Mouse (Mus musculus): ENCODE measurements around the gene Hopx. TPM values are rescaled to one million over a fixed set of nuclear protein-coding genes. Genes with fewer than 3 reads are reported as not detected.

The Hopx gene
- polyA plus RNA-seq, 1 experiment from 2014 or later, result 0.82 TPM

- 91% methylated on average over 4 of the region's 4 CpGs for WGBS
- Histone ChIP-seq H3K27me3 (ENCODE audit: control insufficient read depth, insufficient read depth, low read length) (no peaks in the 10 kb centered on the region), H3K9ac (replicated peaks; ENCODE audit: low read length) (no peak overlapping the region), H3K36me3 (ENCODE audit: control insufficient read depth, insufficient read depth, low read length) (no peaks in the 10 kb centered on the region), H3K4me1 (ENCODE audit: control insufficient read depth, insufficient read depth, low read length) (no peaks in the 10 kb centered on the region), H3K27ac (replicated peaks; ENCODE audit: low read depth, low read length) (no peak overlapping the region), H3K4me2 (ENCODE audit: low read length) (no peak overlapping the region), H3K4me3 (replicated peaks; ENCODE audit: low read depth, low read length) (no peak overlapping the region), H3K9me3 (ENCODE audit: control insufficient read depth, low read length) (no peaks in the 10 kb centered on the region; the same call in 1 of the 2 replicates)
- ATAC-seq (ENCODE audit: low FRiP score, low TSS enrichment), result no peak
- no peak for DNase-seq
Observed at GRCm38 (mm10) chr5:77075951-77076350, 39.0 kb downstream of the Hopx start.

DNA sequence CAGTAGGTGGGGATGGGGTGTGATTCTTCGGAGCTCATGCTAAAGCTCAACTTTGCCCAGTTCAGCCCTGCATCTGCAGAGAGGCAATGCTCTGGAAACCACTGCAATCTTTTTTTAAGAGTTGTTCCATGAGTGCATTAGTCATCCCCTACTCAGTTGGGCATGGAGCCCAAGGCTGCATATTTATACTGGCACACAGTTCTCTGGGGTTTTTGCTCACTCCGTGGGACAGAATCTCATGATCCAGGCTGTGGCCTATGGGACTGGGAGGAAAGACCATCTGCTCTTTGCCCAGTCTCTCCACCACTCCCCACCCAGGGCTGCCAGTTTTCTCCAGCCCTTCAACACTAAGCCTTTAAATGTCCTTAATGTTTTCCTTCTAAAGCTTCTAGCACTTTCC, 40.0 kb downstream of the Hopx start:
- ATAC-seq (ENCODE audit: low FRiP score, low TSS enrichment) (no peak), DNase-seq (no peak)
- 90% methylated on average over 2 of the region's 2 CpGs for WGBS
- H3K36me3 ChIP-seq (ENCODE audit: control insufficient read depth, insufficient read depth, low read length), result no peaks in the 10 kb centered on the region
- H3K27me3 ChIP-seq (ENCODE audit: control insufficient read depth, insufficient read depth, low read length), result no peaks in the 10 kb centered on the region
- H3K27ac ChIP-seq (replicated peaks; ENCODE audit: low read depth, low read length), result no peak overlapping the region
- no peak overlapping the region for H3K9ac ChIP-seq (replicated peaks; ENCODE audit: low read length)
- H3K4me1 ChIP-seq (ENCODE audit: control insufficient read depth, insufficient read depth, low read length), result no peaks in the 10 kb centered on the region
- no peaks in the 10 kb centered on the region; the same call in 1 of the 2 replicates for H3K9me3 ChIP-seq (ENCODE audit: control insufficient read depth, low read length)
- H3K4me3 ChIP-seq (replicated peaks; ENCODE audit: low read depth, low read length), result no peak overlapping the region
- H3K4me2 ChIP-seq (ENCODE audit: low read length), result no peak overlapping the region

- DNase-seq (no peak), ATAC-seq (ENCODE audit: low FRiP score, low TSS enrichment) (no peak)
- H3K27me3 ChIP-seq (ENCODE audit: control insufficient read depth, insufficient read depth, low read length), result no peaks in the 10 kb centered on the region
- no peak overlapping the region for H3K4me2 ChIP-seq (ENCODE audit: low read length)
- H3K36me3 ChIP-seq (ENCODE audit: control insufficient read depth, insufficient read depth, low read length), result no peaks in the 10 kb centered on the region
- 95% methylated on average over 8 of the region's 8 CpGs for WGBS
- H3K4me1 ChIP-seq (ENCODE audit: control insufficient read depth, insufficient read depth, low read length), result no peaks in the 10 kb centered on the region
- H3K9me3 ChIP-seq (ENCODE audit: control insufficient read depth, low read length), result no peaks in the 10 kb centered on the region; the same call in 1 of the 2 replicates
- H3K9ac ChIP-seq (replicated peaks; ENCODE audit: low read length), result no peak overlapping the region
- no peak overlapping the region for H3K27ac ChIP-seq (replicated peaks; ENCODE audit: low read depth, low read length)
- H3K4me3 ChIP-seq (replicated peaks; ENCODE audit: low read depth, low read length), result no peak overlapping the region
Observed at GRCm38 (mm10) chr5:77073794-77074193, 41.1 kb downstream of the Hopx start.

DNA sequence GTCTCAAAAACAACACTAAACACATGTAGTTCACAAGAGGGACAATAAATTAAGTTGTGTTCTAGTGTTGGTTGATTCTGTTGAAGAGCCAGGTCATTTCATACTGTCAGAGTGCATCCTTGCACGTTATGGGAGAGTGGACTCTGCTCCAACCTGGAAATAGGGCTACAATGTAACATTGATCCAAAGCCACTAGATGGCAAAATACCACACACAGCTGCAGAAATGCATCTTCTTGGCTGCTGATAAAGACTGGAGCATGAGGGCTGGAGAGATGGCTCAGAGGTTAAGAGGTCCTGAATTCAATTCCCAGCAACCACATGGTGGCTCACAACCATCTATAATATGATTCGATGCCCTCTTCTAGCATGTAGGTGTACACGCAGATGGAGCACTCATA, 43.3 kb downstream of the Hopx start:
- Histone ChIP-seq H3K27me3 (ENCODE audit: control insufficient read depth, insufficient read depth, low read length) (no peaks in the 10 kb centered on the region), H3K9ac (replicated peaks; ENCODE audit: low read length) (no peak overlapping the region), H3K4me3 (replicated peaks; ENCODE audit: low read depth, low read length) (no peak overlapping the region), H3K27ac (replicated peaks; ENCODE audit: low read depth, low read length) (no peak overlapping the region), H3K4me1 (ENCODE audit: control insufficient read depth, insufficient read depth, low read length) (no peaks in the 10 kb centered on the region), H3K4me2 (ENCODE audit: low read length) (no peak overlapping the region), H3K36me3 (ENCODE audit: control insufficient read depth, insufficient read depth, low read length) (no peaks in the 10 kb centered on the region), H3K9me3 (ENCODE audit: control insufficient read depth, low read length) (no peaks in the 10 kb centered on the region)
- DNase-seq, result peak; percentile 30
- 86% methylated on average over 3 of the region's 3 CpGs for WGBS
- no peak for ATAC-seq (ENCODE audit: low FRiP score, low TSS enrichment)

DNA sequence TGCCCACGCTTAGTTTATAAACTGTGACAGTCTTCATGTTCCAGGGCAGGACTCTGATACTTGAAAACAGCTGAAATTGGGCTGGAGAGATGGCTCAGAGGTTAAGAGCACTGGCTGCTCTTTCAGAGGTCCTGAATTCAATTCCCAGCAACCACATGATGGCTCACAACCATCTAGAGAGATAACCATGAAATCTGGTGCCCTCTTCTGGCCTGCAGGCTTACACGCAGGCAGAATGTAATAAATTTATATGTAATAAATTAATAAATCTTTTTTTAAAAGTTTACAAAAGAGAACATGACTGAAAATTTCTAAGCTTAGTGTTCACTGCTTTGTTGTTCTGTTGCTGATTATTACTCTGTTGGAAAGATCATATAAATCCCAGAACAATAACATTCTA, 43.9 kb downstream of the Hopx start:
- ATAC-seq (ENCODE audit: low FRiP score, low TSS enrichment) (no peak), DNase-seq (no peak)
- no peak overlapping the region for H3K4me3 ChIP-seq (replicated peaks; ENCODE audit: low read depth, low read length)
- no peaks in the 10 kb centered on the region for H3K4me1 ChIP-seq (ENCODE audit: control insufficient read depth, insufficient read depth, low read length)
- H3K4me2 ChIP-seq (ENCODE audit: low read length), result no peak overlapping the region
- H3K27me3 ChIP-seq (ENCODE audit: control insufficient read depth, insufficient read depth, low read length), result no peaks in the 10 kb centered on the region
- no peak overlapping the region for H3K9ac ChIP-seq (replicated peaks; ENCODE audit: low read length)
- H3K9me3 ChIP-seq (ENCODE audit: control insufficient read depth, low read length), result no peaks in the 10 kb centered on the region
- 90% methylated on average over 2 of the region's 2 CpGs for WGBS
- no peaks in the 10 kb centered on the region for H3K36me3 ChIP-seq (ENCODE audit: control insufficient read depth, insufficient read depth, low read length)
- no peak overlapping the region for H3K27ac ChIP-seq (replicated peaks; ENCODE audit: low read depth, low read length)

- no peaks in the 10 kb centered on the region for H3K27me3 ChIP-seq (ENCODE audit: control insufficient read depth, insufficient read depth, low read length)
- no peak overlapping the region for H3K4me3 ChIP-seq (replicated peaks; ENCODE audit: low read depth, low read length)
- 85% methylated on average over 8 of the region's 8 CpGs for WGBS
- ATAC-seq (ENCODE audit: low FRiP score, low TSS enrichment) (no peak), DNase-seq (no peak)
- no peaks in the 10 kb centered on the region for H3K36me3 ChIP-seq (ENCODE audit: control insufficient read depth, insufficient read depth, low read length)
- no peaks in the 10 kb centered on the region for H3K4me1 ChIP-seq (ENCODE audit: control insufficient read depth, insufficient read depth, low read length)
- H3K9me3 ChIP-seq (ENCODE audit: control insufficient read depth, low read length), result no peaks in the 10 kb centered on the region
- no peak overlapping the region for H3K27ac ChIP-seq (replicated peaks; ENCODE audit: low read depth, low read length)
- H3K4me2 ChIP-seq (ENCODE audit: low read length), result no peak overlapping the region
- H3K9ac ChIP-seq (replicated peaks; ENCODE audit: low read length), result no peak overlapping the region
Observed at GRCm38 (mm10) chr5:77067321-77067720, 47.6 kb downstream of the Hopx start.

DNA sequence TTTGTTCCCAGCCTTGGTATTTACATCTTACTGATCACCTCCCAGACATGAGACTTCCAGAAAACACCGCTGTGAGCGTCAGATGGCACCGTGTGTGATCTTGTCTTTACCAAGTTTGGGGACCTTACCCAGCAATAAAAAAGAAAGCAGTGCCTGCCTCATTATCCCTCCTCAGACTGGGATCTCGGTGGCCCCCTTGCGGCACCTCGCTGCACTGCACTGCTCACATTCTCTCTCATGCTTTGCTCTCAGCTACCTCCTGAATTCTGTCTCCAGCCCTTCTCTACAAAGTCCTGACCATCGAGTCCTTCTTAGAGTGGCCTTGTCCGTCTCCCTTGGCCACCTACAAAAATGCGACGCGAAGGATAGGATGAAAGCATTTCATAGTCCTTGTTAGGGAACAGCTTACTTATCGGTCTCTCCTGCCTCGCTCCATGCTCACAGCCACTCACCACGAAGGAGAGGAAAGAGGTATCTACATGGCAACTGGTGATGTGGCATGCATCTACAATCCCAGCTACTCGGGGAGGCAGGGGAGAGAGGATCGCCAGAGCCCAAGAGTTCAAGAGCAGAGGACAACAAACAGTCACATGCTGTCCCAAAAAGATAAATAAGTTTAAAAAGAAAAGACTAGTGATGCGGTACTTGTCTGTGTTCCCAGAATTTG, 53.4 kb downstream of the Hopx start:
- no peak overlapping the region for H3K27ac ChIP-seq (replicated peaks; ENCODE audit: low read depth, low read length)
- no peaks in the 10 kb centered on the region for H3K27me3 ChIP-seq (ENCODE audit: control insufficient read depth, insufficient read depth, low read length)
- no peak for ATAC-seq (ENCODE audit: low FRiP score, low TSS enrichment)
- H3K9ac ChIP-seq (replicated peaks; ENCODE audit: low read length), result no peak overlapping the region
- WGBS, result 33% methylated on average over 17 of the region's 17 CpGs
- H3K4me1 ChIP-seq (ENCODE audit: control insufficient read depth, insufficient read depth, low read length), result no peaks in the 10 kb centered on the region
- no peak overlapping the region for H3K4me2 ChIP-seq (ENCODE audit: low read length)
- no peaks in the 10 kb centered on the region for H3K9me3 ChIP-seq (ENCODE audit: control insufficient read depth, low read length)
- DNase-seq, result peak; percentile 52
- no peaks in the 10 kb centered on the region for H3K36me3 ChIP-seq (ENCODE audit: control insufficient read depth, insufficient read depth, low read length)
- no peak overlapping the region for H3K4me3 ChIP-seq (replicated peaks; ENCODE audit: low read depth, low read length)

GRCm38 (mm10) chr5:77060363-77060762, 54.6 kb downstream of the Hopx start:
- no peak overlapping the region for H3K4me2 ChIP-seq (ENCODE audit: low read length)
- no peak overlapping the region for H3K27ac ChIP-seq (replicated peaks; ENCODE audit: low read depth, low read length)
- no peak overlapping the region for H3K9ac ChIP-seq (replicated peaks; ENCODE audit: low read length)
- H3K4me1 ChIP-seq (ENCODE audit: control insufficient read depth, insufficient read depth, low read length), result no peaks in the 10 kb centered on the region
- H3K4me3 ChIP-seq (replicated peaks; ENCODE audit: low read depth, low read length), result no peak overlapping the region
- DNase-seq, result no peak
- no peaks in the 10 kb centered on the region for H3K36me3 ChIP-seq (ENCODE audit: control insufficient read depth, insufficient read depth, low read length)
- H3K27me3 ChIP-seq (ENCODE audit: control insufficient read depth, insufficient read depth, low read length), result no peaks in the 10 kb centered on the region
- no peak for ATAC-seq (ENCODE audit: low FRiP score, low TSS enrichment)
- H3K9me3 ChIP-seq (ENCODE audit: control insufficient read depth, low read length), result no peaks in the 10 kb centered on the region
- 35% methylated on average over 10 of the region's 10 CpGs for WGBS

- WGBS, result 53% methylated on average over 12 of the region's 12 CpGs
- ATAC-seq (ENCODE audit: low FRiP score, low TSS enrichment) (no peak), DNase-seq (no peak)
Observed at GRCm38 (mm10) chr5:77056881-77057440, 58.0 kb downstream of the Hopx start.

More at GRCm38 (mm10) chr5:77056881-77057440, 58.0 kb downstream of the Hopx start:
- Histone ChIP-seq H3K36me3 (ENCODE audit: control insufficient read depth, insufficient read depth, low read length) (no peaks in the 10 kb centered on the region), H3K4me1 (ENCODE audit: control insufficient read depth, insufficient read depth, low read length) (no peaks in the 10 kb centered on the region), H3K9ac (replicated peaks; ENCODE audit: low read length) (no peak overlapping the region), H3K4me2 (ENCODE audit: low read length) (no peak overlapping the region), H3K27me3 (ENCODE audit: control insufficient read depth, insufficient read depth, low read length) (no peaks in the 10 kb centered on the region), H3K4me3 (replicated peaks; ENCODE audit: low read depth, low read length) (no peak overlapping the region), H3K9me3 (ENCODE audit: control insufficient read depth, low read length) (no peaks in the 10 kb centered on the region), H3K27ac (replicated peaks; ENCODE audit: low read depth, low read length) (no peak overlapping the region)
